Mouse (Mus musculus) myocyte (in vitro differentiated cells): Measurements from ENCODE around the gene Moxd1.

Experiments
- CEBPB ChIP-seq: IDR thresholded peaks from 2 replicates; pipeline ENCODE4 v1.6.1; 2011; ENCODE audit warnings: mild to moderate bottlenecking, moderate library complexity; ENCODE audit not compliant: poor library complexity, insufficient read depth, severe bottlenecking
- E2F4 ChIP-seq: IDR thresholded peaks from one replicate; pipeline ENCODE4 v1.6.1; 2011; ENCODE audit warnings: mild to moderate bottlenecking, control low read depth, moderate library complexity; ENCODE audit not compliant: insufficient read depth
- POLR2A ChIP-seq: IDR thresholded peaks from one replicate; pipeline ENCODE4 v1.6.1; 2011; ENCODE audit warnings: low read depth, mild to moderate bottlenecking, control low read depth, moderate library complexity; ENCODE audit not compliant: insufficient read length
- SRF ChIP-seq: IDR thresholded peaks from one replicate; pipeline ENCODE4 v1.6.1; 2011; ENCODE audit warnings: low read depth; ENCODE audit not compliant: control insufficient read depth, insufficient read length
- TCF12 ChIP-seq: IDR thresholded peaks from one replicate; pipeline ENCODE4 v1.6.1; 2011; ENCODE audit warnings: mild to moderate bottlenecking, control low read depth; ENCODE audit not compliant: poor library complexity, insufficient read depth, severe bottlenecking
- TCF3 ChIP-seq: IDR thresholded peaks from one replicate; pipeline ENCODE4 v1.6.1; 2011; ENCODE audit warnings: low read depth, control low read depth; ENCODE audit not compliant: insufficient read length
- USF1 ChIP-seq: IDR thresholded peaks from one replicate; pipeline ENCODE4 v1.6.1; 2011; ENCODE audit warnings: low read depth, mild to moderate bottlenecking, control low read depth, moderate library complexity

DNA sequence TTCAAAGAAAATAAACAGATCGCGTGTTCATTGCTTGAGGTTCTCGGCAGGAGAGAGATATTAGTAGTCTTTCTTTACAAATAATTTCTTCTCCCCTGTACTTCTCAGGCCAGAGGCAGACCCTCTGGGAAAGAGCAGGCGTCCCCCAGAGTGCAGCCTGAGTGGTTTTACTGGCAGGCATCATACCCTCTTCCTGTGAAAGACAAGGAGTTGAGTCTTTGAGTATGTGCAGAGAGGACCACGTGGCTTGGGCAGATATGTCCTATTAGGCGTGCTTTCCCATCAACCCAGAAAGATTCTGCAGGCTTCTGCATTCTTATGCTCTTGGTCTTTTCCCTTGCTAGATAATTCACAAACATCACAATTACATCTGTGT lies 117.9 kb downstream of the Moxd1 start:
- TF ChIP-seq POLR2A (no peak), TCF12 (no peak), E2F4 (no peak), USF1 (no peak), SRF (no peak), CEBPB (no peak), TCF3 (no peak)
